Mouse (Mus musculus) gastrocnemius, adult 2 months (tissue): ENCODE measurements around the gene Mast4. TPM values are rescaled to one million over a fixed set of nuclear protein-coding genes. Genes with fewer than 3 reads are reported as not detected.

ENCODE experiments used
- DNase-seq: peaks from one replicate; pipeline ENCODE4 v3.0.0; 2022
- H3K27ac ChIP-seq: fragments of 200-600 bp; 2 replicates; pipeline ENCODE4 v1.8.1; 2022; ENCODE audit warnings: mild to moderate bottlenecking
- H3K4me3 ChIP-seq: fragments of 200-600 bp; 2 replicates; pipeline ENCODE4 v1.8.1; 2022; ENCODE audit warnings: mild to moderate bottlenecking, moderate library complexity
- CTCF ChIP-seq: fragments of 200-600 bp; IDR thresholded peaks from 2 replicates; pipeline ENCODE4 v1.8.1; 2022; ENCODE audit warnings: antibody characterized with exemption, mild to moderate bottlenecking, moderate library complexity
- intact Hi-C: fragments of 180-260 bp; cut with DNase I; formaldehyde crosslinking; loops from one replicate; pipeline ENCODE4 v1.15.1; 2025
- total RNA-seq, 2 experiments: library from RNA; stranded (reverse); gene quantifications; 2 replicates each; pipeline ENCODE4 v1.2.3; 2021

The Mast4 gene
- total RNA-seq, 2 experiments from 2014 or later: 47.2 to 49.9 TPM

DNA sequence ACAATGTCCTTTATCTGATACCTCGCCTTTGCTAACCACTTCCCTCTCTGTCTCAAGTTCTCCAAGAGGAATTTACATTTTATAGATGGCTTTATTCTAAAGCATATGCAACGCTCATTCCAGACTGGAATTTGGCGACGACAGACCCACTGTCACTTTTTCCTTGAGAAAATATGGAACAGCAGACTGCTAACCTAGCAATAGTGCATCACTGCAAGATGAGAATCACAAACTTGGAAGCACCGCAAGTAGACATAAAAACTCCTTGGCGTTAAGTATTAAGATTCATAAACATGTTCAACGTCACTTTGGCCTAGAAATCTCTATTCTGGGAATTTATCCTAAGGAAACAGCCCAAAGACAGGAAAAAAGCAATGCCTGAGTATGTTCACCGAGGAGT, 447.5 kb downstream of the Mast4 start:
- Histone ChIP-seq H3K27ac (peak overlapping the region; percentile 25; the same call in 1 of the 2 replicates), H3K4me3 (no peak overlapping the region)
- no peak for TF ChIP-seq CTCF
- intact Hi-C loops: no loop called here
- no peak for DNase-seq

DNA sequence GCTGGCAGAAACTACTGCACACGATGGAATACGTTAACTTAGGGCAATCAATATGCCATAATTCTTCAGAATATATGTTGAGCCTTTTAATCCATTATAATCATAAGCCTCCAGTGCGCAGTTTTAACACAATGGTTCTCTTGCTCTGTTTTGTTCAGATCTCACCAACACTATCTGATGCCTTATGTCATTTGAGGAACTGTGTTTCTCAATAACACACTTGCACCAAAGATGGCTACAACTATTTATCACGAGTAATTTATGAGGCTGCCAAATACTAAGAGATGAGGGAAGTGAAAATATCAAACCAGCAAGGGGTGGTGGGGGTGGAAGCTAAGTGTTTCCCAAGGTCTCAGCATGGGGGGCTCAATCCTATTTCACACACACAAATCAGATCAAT, 448.1 kb downstream of the Mast4 start:
- TF ChIP-seq CTCF: no peak
- no peak for DNase-seq
- no peak overlapping the region for H3K27ac ChIP-seq
- no peak overlapping the region for H3K4me3 ChIP-seq
- intact Hi-C loops: no loop called here

DNA sequence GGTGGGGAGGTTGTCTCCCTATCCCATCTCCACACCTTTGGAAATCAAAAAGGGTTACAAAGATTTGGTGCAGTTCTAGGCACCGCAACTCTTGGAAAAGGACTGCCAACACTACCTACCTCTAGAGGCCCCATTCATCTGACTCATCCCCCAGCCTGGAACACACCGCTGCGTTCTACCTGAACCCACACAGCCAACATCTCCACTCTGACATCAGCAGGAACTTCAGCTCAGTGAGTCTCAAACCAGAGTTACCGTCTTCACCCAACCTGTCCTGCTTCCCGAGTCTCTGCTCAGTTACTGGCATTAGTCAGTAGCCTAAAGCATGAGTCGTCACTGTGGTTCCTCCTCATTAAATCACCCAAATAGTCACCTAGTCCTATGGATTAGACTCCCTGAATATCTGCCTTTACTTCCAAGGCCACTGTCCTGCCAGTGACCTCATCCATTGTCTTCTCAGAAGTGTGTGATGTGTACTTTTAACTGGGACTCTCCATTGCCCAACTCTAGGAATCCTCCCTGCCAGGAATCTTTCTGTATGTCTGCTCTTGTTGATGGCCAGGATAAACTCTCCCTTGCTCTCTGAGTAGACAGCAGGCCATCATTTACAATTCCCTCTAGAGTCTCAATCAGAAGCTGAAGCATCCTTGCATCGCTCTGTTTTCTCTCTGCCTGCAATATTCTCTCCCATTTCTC, 453.8 kb downstream of the Mast4 start:
- Histone ChIP-seq H3K4me3 (no peak overlapping the region), H3K27ac (peak overlapping the region; percentile 82)
- intact Hi-C loops: no loop called here
- DNase-seq: no peak
- TF ChIP-seq CTCF: no peak

DNA sequence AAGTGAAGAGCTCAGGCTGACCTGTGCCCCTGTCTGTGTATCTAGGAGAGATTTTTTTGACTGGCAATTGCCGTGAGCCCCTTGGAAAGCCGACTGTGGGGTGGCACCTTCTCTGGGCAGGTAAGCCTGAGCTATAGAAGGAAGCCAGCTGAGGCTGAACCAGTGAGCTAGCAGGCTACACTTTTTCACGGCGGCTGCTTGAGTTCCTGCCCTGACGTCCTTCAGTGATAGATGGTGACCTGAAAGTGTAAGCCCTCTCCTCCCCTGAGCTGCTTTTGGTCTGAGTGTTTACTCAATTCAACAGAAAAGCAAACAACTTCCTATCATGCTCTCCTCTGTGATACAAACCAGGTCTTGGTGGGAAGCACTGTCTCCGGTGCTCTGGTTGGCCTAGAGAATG, 455.7 kb downstream of the Mast4 start:
- no peak for DNase-seq
- no peak for TF ChIP-seq CTCF
- H3K27ac ChIP-seq: peak overlapping the region; percentile 82
- intact Hi-C loops: no loop called here
- H3K4me3 ChIP-seq: peak overlapping the region; percentile 39

DNA sequence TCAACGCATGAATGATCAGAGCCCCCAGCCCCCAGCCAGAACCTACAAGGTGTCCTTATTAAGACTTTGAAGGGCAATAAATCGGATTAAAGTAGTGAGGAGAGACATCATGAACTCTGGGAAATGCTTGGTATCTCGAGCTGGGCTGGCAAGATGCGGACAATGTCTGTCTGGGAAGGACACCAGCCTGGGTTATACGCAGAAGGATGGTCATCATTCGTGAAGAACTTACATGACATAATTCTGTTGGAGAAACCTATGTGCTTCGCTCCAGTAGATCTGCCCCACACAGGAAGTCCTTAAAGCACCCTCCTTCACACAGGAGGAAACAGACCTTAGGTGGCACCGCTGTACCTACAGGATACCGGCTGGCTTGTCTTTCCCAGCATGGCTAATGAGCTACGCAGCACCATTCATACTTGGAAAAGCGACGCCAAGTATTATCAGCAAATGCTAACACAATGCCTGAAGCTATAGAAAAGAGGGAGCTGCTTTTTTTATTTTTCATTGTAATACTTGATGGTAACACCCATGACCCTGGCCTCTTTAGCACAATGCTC, 456.5 kb downstream of the Mast4 start:
- Histone ChIP-seq H3K4me3 (peak overlapping the region; percentile 54), H3K27ac (peak overlapping the region; percentile 82)
- TF ChIP-seq CTCF: no peak
- intact Hi-C loops: no loop called here
- DNase-seq: no peak

DNA sequence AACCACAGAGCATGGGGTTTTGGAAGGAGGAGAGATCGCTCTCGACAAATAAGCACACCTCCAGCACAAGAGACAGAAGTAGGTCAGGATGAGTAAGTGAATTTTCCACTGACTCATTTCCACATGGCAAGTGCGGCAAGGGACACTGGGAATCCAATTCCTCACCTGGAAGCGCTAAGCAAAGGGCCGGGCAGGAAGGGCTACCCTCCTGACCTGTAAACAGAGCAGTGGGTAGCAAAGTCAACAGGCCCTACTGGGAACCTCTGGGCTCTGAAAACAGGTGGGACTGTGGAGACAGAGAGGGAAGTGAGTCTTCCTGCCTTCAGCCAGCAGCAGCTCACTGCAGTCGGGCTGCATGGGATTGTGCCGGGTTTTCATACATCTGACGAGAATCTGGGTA, 457.1 kb downstream of the Mast4 start:
- peak overlapping the region; percentile 54 for H3K4me3 ChIP-seq
- intact Hi-C loops: no loop called here
- no peak for TF ChIP-seq CTCF
- peak overlapping the region; percentile 82 for H3K27ac ChIP-seq
- peak; percentile 68 for DNase-seq

DNA sequence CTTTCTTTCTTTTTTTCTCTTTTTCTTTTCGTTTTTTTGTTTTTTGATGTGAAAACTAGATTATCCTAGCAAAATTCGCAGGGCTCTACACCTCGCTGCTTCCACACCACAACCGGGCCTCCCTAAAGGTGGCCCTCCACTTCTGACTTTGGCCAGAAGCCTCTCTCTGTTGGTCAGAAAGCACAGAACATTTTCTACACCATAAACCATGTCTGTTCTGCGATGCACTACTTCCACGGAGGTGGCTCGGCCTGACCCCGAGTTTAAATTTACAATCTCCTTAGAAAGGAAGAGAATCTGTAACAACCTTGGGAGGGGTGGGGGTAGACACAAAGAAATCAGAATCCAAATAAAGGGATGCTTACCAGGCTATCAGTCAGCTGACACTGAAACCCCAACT, 458.8 kb downstream of the Mast4 start:
- DNase-seq: no peak
- peak overlapping the region; percentile 10; the same call in 1 of the 2 replicates for H3K4me3 ChIP-seq
- peak overlapping the region; percentile 82 for H3K27ac ChIP-seq
- intact Hi-C loops: no loop called here
- no peak for TF ChIP-seq CTCF

DNA sequence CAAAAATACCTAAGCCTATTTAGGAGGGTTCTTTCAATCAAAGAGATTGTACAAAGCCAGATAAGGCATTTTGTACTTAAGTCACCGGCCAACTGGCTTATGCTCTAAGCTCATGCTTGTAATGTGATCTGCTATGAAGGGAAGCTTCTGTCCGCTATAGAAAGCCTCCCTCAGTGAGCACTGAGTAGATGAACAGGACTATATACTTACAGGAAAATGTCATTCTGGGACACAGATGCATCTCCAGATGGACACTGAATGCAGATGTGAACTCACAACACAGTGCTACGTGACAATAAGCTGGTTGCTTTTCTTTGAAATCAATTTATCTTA, 459.2 kb downstream of the Mast4 start:
- Histone ChIP-seq H3K27ac (peak overlapping the region; percentile 82), H3K4me3 (peak overlapping the region; percentile 10; the same call in 1 of the 2 replicates)
- no peak for TF ChIP-seq CTCF
- intact Hi-C loops: no loop called here
- DNase-seq: no peak

DNA sequence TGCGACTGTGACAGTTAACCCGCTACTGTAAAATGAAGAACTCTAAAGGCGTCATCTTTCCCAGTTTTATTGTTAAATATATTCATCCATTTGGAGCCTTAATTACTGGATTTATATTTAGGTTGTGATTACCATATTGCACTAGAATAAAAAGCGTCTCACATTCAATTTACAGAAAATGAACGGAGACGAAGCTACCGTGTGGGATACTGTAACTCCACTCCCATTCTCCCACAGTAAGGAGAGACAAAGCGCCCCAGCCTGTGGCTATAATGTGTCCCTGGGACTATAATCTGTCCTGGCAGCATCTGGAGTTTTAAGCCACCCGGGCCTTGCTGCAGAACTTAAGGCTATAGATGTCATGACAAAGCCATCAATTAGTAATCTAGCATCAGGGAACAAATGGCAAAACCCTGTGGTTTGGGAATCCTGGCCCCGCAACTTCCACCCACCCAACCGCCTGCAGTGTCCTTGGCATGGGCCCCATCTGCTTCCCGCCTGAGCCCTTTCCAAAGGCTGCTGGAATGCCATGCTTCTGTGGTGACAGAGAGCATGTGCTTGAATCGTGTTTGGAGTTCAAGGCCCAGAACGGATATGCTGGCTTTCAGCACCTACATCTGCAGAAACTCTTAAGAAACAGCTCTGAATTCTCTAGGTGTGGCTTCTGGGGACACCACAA, 459.7 kb downstream of the Mast4 start:
- peak overlapping the region; percentile 82 for H3K27ac ChIP-seq
- TF ChIP-seq CTCF: no peak
- DNase-seq: peak; percentile 69
- intact Hi-C loops: no loop called here
- H3K4me3 ChIP-seq: no peak overlapping the region; the same call in 1 of the 2 replicates

DNA sequence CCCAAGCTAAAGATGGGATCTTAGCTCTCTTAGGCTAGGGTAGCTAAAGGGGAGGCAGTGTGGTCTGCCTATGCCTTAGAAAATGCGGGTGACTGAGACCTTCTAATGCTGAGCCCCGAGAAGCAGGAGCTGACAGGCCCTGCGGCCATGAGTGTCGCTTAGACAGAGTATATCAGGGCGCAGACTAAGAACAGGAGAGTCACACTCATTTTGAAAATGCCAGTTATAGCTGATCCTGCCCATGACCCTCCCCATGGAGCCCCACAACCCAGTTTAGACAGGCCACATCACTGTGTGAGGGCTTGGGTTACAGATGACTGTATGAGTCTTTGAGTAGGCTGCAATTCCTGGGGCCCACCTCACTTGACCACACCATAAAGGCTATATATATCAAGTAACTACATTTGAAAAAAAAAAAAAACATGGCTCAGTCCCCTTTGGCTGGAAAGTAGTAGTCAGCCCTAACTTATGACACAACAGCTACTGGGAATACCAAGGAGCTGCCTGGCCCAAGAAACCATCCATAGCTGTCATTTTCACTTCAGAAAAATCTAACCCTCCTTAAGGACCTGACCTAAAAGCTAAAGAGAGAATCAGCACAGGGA, 460.8 kb downstream of the Mast4 start:
- peak overlapping the region; percentile 82 for H3K27ac ChIP-seq
- intact Hi-C loops: no loop called here
- TF ChIP-seq CTCF: no peak
- no peak for DNase-seq
- H3K4me3 ChIP-seq: no peak overlapping the region; the same call in 1 of the 2 replicates

DNA sequence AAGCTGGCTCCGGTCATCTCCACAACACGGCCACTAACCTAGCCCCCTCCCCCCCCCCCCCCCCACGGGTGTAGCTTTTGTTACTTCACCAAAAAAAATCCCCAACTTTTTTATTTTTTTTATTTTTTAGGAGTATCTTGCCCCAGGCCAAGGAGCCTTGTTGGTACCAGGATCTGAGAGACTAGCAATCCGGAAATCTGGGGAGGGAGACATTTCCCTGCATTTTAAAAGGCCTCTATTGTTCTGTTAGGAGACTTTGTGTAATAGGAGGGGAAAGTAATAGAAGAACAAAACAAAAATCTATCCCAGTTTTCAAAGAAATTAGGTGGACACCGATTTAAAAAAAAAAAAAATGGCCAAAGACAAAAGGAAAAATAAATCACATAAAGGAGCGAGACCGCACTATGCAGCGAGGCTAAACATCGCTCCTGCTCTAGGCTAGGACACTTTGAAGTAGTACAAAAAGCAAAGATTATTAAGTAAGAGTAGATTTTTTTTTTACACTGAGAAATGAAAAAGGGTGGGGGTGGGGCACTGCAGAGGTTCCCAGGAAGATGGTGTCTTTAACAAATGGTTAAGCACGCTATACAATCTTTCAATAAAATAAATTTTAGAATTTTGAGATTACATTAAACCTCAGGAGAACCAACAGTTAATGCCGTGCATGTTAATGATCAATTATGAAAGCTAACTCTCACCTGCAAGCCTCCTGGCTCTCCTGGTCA, 462.8 kb downstream of the Mast4 start:
- Histone ChIP-seq H3K27ac (peak overlapping the region; percentile 82), H3K4me3 (no peak overlapping the region)
- no peak for TF ChIP-seq CTCF
- intact Hi-C loops: no loop called here
- DNase-seq: no peak

DNA sequence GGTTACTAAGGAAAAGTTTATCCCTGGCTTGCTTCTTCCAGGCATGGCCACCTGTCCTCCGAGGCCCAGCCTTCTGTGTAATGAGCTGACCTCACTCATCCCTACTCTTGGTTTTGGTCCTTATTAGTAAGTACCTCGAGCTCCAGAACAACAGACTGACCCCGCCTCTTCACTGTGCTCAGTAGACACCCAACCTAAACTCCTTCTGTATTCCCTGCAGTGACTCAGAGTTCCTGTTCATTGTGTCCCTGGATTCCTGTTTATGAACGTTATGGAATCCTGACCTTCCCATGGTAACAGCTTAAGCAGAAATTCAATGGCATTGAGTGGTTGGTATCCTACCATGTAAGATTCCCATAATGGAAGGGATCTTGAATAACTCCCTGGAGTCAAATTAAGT, 464.8 kb downstream of the Mast4 start:
- DNase-seq: no peak
- TF ChIP-seq CTCF: no peak
- Histone ChIP-seq H3K4me3 (no peak overlapping the region), H3K27ac (peak overlapping the region; percentile 82)
- intact Hi-C loops: no loop called here
